Mouse (Mus musculus): ENCODE data around the gene Lgr4.

Gene Lgr4

DNA sequence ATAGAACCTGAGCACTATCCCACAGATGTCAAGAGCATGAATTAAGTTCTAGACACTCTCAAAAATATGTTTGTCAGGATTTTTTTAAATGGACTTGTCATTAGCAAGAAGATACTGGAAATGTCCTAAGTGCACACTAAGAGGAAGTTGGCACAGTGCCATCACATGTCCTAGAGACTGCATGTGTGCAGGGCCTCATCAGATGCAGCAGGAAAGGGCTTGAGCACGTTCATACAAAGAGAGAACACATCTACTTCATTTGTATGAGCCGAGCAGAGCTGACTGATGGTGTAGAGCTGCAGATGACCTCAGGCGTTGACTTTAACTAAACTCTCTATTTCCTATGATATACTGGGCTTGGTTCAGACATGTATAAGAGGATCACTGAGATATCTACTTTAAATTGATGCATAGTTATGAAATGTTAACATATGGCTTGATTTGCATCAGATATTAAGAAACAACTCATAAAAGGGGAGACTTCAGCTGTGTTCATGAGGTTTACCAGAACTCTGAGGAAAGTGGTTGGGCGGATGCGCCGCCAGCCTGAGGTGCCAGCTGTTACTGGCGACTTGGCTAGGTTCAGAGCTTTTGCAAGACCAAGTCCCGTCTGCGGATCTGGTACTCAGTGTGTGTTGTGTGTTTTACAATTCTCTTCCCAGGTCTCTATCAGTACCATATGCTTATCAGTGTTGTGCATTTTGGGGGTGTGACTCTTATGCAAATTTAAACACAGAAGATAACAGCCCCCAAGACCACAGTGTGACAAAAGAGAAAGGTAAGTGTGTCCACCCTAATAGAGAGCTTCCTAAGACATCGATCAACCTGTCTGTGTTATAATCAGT lies 90.2 kb downstream of the Lgr4 start:
- DNase-seq (ENCODE audit: extremely low read depth, insufficient read length, low spot score), result no peak

GRCm38 (mm10) chr2:110009449-110009848 lies 92.0 kb downstream of the Lgr4 start:
- no peak for DNase-seq (ENCODE audit: extremely low read depth, insufficient read length, low spot score)

GRCm38 (mm10) chr2:110012184-110012725 lies 94.8 kb downstream of the Lgr4 start:
- DNase-seq (ENCODE audit: extremely low read depth, insufficient read length, low spot score), result no peak

DNA sequence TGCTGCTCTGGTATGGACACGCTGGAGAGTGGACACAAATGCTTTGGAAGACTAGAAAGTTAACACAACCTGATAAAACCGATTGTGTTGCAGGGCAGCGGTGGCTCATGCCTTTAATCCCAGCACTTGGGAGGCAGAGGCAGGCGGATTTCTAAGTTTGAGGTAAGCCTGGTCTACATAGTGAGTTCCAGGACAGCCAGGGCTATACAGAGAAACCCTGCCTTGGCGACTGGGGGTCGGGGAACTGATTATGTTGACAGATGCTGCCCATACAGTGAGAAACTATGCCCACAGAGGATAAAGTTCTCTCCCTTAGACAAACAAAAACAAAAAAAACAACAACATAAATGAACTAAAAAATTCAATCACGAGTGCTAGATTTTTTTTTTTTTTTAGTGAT lies 99.6 kb downstream of the Lgr4 start:
- no peak for DNase-seq (ENCODE audit: extremely low read depth, insufficient read length, low spot score)

DNA sequence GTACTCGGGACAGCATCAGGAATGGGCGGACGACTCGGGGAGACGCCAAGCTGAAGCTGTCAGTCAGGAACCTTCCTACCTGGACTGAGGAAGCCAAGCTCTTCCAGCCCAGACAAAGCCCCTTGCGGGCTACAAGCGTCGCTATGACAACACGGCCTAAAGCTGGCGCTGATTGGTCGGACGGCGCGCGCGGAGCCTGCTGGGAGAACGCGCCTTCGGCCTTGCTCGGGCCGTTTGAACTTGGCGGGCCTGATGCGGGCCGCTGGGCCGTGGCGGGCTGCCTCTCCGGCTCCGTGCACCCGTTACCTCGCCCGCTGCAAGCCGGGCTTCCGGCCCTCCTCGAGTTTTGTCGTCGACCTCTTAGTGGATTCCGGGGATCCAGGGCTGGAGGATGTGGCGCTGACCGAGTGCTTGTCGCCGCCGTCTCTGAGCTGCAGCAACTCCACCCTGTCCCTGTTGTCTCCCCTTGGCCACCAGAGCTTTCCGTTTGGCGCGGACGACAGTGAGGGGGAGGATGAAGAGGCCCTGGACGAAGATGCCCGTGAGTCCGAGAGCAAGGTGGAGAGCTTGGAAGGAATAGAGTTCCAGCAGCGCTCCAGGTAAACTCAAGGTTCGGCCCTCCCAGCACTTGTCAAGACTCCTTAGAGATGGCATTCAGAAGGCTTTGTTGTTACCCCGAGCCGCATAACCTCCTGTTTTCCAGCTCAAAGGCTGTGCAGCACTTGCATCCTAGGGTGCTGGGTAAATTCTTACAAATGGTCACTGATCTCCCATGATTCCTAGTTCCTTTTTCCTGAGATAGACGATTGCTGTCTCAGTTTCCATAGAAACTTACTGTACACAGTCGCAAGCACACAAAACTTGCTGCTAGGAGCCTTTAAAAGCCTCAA lies 100.4 kb downstream of the Lgr4 start, which contains the start of gene Ccdc34:
Gene Ccdc34, plus strand, starts transcription at position 202 of the 890 bp plus-strand sequence.
- DNase-seq (ENCODE audit: extremely low read depth, insufficient read length, low spot score), result peak; percentile 95

DNA sequence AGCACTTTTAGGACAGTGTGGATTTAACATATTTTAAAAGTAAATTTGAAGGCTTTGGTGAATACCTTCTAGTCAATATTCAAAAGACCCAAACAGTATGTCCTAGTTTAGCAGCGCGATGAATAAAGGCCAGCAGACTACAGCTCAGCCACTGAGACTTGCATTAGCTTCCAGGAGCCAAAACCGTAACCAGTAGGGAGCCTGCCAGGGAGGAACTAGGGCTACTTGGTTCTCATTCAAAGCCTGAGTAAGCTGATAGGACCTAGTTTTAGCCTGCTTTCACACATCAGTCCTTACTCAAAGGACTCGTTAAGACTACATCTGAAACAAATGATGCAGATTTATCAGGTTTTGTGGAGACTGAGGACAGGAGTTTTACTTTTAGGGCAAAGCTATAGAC lies 102.2 kb downstream of the Lgr4 start:
- DNase-seq (ENCODE audit: extremely low read depth, insufficient read length, low spot score), result no peak

- DNase-seq (ENCODE audit: extremely low read depth, insufficient read length, low spot score), result no peak
Measured at GRCm38 (mm10) chr2:110020430-110020829, 103.0 kb downstream of the Lgr4 start.

- DNase-seq (ENCODE audit: extremely low read depth, insufficient read length, low spot score), result no peak
Measured at GRCm38 (mm10) chr2:110036265-110036664, 118.8 kb downstream of the Lgr4 start.

GRCm38 (mm10) chr2:110036665-110037064 lies 119.2 kb downstream of the Lgr4 start:
- DNase-seq (ENCODE audit: extremely low read depth, insufficient read length, low spot score), result no peak

- no peak for DNase-seq (ENCODE audit: extremely low read depth, insufficient read length, low spot score)
Measured at GRCm38 (mm10) chr2:110037221-110037620, 119.8 kb downstream of the Lgr4 start.

DNA sequence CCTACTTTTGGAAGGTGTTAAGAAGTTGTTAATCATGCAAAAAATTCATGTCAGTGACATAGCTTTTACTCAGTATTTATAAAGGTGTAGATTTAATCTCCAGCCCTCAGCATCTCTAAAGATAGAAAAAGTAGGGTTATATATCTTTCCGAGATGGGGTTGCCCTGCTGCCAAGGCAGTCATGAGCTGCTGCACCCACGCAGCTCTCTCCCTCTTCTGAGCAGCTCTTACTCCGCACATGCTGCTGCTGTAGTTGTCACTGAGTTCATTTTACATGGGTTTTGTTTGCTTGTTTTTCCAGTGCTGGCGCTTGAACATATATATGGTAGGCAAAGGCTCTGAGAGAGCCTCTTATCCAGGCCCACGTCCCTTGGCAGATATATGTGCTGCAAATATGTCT lies 120.9 kb downstream of the Lgr4 start:
- DNase-seq (ENCODE audit: extremely low read depth, insufficient read length, low spot score), result no peak

GRCm38 (mm10) chr2:110042861-110043760 lies 125.7 kb downstream of the Lgr4 start:
- no peak for DNase-seq (ENCODE audit: extremely low read depth, insufficient read length, low spot score)

DNA sequence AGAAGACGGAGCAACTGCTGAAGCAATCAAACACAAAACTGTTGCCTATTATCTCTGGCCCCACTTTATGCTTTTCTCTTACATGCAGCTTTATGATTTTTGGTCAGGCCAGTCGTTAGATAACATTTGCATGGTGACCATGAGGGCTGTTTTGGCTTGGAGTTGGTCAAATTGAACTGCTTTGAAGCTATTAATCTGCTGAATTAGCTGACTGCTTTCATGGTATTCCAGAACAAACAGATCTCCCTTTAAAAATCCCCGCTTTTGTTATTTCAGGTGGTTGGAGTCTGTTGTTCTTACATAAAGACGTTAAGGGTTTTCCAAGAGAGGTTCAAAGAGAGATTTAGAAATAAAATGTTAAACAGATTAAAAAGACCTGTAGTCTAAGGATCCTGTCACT lies 141.0 kb downstream of the Lgr4 start:
- DNase-seq (ENCODE audit: extremely low read depth, insufficient read length, low spot score), result no peak

DNA sequence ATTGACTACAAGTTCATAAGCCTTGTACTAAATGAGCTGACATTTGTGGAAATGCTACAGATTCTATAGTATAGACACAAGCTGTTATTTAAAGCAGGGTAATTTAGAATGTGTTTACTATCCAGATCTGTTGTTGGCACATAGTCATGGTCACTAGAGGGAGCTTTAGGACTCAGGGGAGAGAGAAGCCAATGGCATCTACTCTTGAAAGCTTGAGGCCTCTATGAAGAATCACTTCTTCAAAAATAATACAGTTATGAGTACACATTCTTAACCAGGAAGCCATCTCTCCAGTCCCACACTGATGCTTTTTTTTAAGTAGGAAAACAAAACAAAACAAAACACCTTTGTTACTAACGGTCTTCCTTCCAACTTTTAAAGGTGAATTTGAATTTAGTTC lies 145.7 kb downstream of the Lgr4 start:
- DNase-seq (ENCODE audit: extremely low read depth, insufficient read length, low spot score), result no peak

All from 3134 (cell line).